Mouse (Mus musculus) midbrain, embryonic 14.5 days (tissue): ENCODE measurements at regions not wholly inside any gene's neighbourhood (a gene's known extent, or its start where the extent isn't known, plus 50 kb on each side); places are given as distances from the start of the nearest gene placed in this dataset.

ENCODE experiments used
- ATAC-seq: fragments of 200-750 bp; cut with Nextera tagmentation; 2 replicates; pipeline ENCODE4 v1.8.0; 2017; ENCODE audit warnings: moderate number of reproducible peaks, moderate library complexity; ENCODE audit not compliant: low FRiP score, low TSS enrichment
- DNase-seq: peaks from one replicate; pipeline ENCODE4 v3.0.0-alpha.2; 2015
- H3K27ac ChIP-seq: fragments of 300-500 bp; sonication (generic); replicated peaks from 2 replicates; pipeline ENCODE4 v1.5.1; 2014; ENCODE audit warnings: mild to moderate bottlenecking, low read depth, low read length, moderate library complexity
- H3K27me3 ChIP-seq: fragments of 300-500 bp; sonication (generic); 2 replicates; pipeline ENCODE4 v1.6.1; 2014; ENCODE audit warnings: low read length, control low read depth, mixed read lengths; ENCODE audit not compliant: control insufficient read depth, insufficient read depth
- H3K36me3 ChIP-seq: fragments of 300-500 bp; sonication (generic); 2 replicates; pipeline ENCODE4 v1.6.1; 2014; ENCODE audit warnings: low read length, control low read depth; ENCODE audit not compliant: control insufficient read depth, insufficient read depth
- H3K4me1 ChIP-seq: fragments of 300-500 bp; sonication (generic); 2 replicates; pipeline ENCODE4 v1.6.1; 2014; ENCODE audit warnings: mild to moderate bottlenecking, antibody characterized with exemption, low read length, control low read depth; ENCODE audit not compliant: control insufficient read depth, insufficient read depth
- H3K4me2 ChIP-seq: fragments of 300-500 bp; sonication (generic); 2 replicates; pipeline ENCODE4 v1.6.1; 2014; ENCODE audit warnings: mild to moderate bottlenecking, low read length, moderate library complexity
- H3K4me3 ChIP-seq: fragments of 300-500 bp; sonication (generic); replicated peaks from 2 replicates; pipeline ENCODE4 v1.5.1; 2014; ENCODE audit warnings: low read depth, low read length
- H3K9ac ChIP-seq: fragments of 300-500 bp; sonication (generic); replicated peaks from 2 replicates; pipeline ENCODE4 v1.6.1; 2014; ENCODE audit warnings: mild to moderate bottlenecking, low read length, moderate library complexity
- H3K9me3 ChIP-seq: fragments of 300-500 bp; sonication (generic); 2 replicates; pipeline ENCODE4 v1.6.1; 2016; ENCODE audit warnings: low read length, control low read depth, mixed read lengths; ENCODE audit not compliant: control insufficient read depth
- WGBS: fragments of 180-500 bp; shearing (Covaris S2); extraction: QIAGEN DNeasy Blood & Tissue Kit; methylation state at CpG from one replicate; pipeline ENCODE4 v1.1.7; 2014; 5-methylcytosine and 5-hydroxymethylcytosine counted together

GRCm38 (mm10) chr12:112235841-112236240 lies 89.8 kb downstream of the Kif26a start:
- H3K4me2 ChIP-seq = no peak overlapping the region
- 57% methylated on average over 4 of the region's 4 CpGs for WGBS

GRCm38 (mm10) chr12:112237061-112237490 lies 91.1 kb downstream of the Kif26a start:
- Histone ChIP-seq H3K27ac (peak overlapping the region; percentile 38; the same call in 1 of the 2 replicates), H3K4me2 (no peak overlapping the region), H3K9ac (0 out of 2 replicates have a peak overlapping the region, but pooled peaks have one; percentile 6), H3K9me3 (no peaks in the 10 kb centered on the region), H3K4me1 (peaks cover 50% of the 10 kb centered on the region), H3K4me3 (no peak overlapping the region), H3K36me3 (no peaks in the 10 kb centered on the region), H3K27me3 (no peaks in the 10 kb centered on the region)
- ATAC-seq (no peak), DNase-seq (no peak)
- WGBS = 47% methylated on average over 13 of the region's 13 CpGs

More at GRCm38 (mm10) chr12:112235841-112236240, 89.8 kb downstream of the Kif26a start:
- Histone ChIP-seq H3K36me3 (no peaks in the 10 kb centered on the region), H3K27me3 (no peaks in the 10 kb centered on the region), H3K4me1 (peaks cover 46% of the 10 kb centered on the region), H3K27ac (no peak overlapping the region), H3K9ac (no peak overlapping the region), H3K9me3 (no peaks in the 10 kb centered on the region), H3K4me3 (no peak overlapping the region)
- DNase-seq (no peak), ATAC-seq (no peak)

DNA sequence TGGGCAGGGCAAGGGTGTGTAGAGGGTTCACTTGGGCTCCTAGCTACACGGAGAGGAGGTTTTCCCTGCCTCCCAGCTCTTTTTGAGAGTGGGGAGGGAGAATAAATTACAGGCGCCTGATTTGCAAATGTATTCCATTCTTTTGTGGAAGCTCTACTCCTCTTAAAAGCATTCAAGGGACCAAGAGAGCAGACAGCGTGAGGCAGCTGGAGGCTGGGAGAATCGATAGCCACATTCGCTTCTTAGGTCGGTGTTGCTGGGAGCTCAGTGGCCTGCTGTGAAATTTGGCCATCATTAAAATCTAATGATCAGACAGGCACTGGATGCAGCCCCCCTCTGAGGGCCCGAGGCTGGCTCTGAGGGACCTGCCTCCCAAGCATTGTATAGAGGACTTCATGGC lies 92.8 kb downstream of the Kif26a start:
- ATAC-seq (0 out of 2 replicates have a peak, but pooled peaks have one; percentile 24), DNase-seq (peak; percentile 64)
- Histone ChIP-seq H3K27me3 (no peaks in the 10 kb centered on the region), H3K4me2 (no peak overlapping the region; the same call in 1 of the 2 replicates), H3K36me3 (no peaks in the 10 kb centered on the region), H3K27ac (peak overlapping the region; percentile 75), H3K9me3 (no peaks in the 10 kb centered on the region), H3K4me3 (no peak overlapping the region), H3K9ac (no peak overlapping the region; the same call in 1 of the 2 replicates), H3K4me1 (peaks cover 50% of the 10 kb centered on the region)
- 3% methylated on average over 7 of the region's 7 CpGs for WGBS

- H3K4me2 ChIP-seq = no peak overlapping the region
- peak overlapping the region; percentile 64 for H3K27ac ChIP-seq
- DNase-seq = peak; percentile 70
- 4% methylated on average over 3 of the region's 3 CpGs for WGBS
- peaks cover 46% of the 10 kb centered on the region for H3K4me1 ChIP-seq
- no peaks in the 10 kb centered on the region for H3K27me3 ChIP-seq
- no peak overlapping the region for H3K4me3 ChIP-seq
- H3K36me3 ChIP-seq = no peaks in the 10 kb centered on the region
- no peak overlapping the region for H3K9ac ChIP-seq
- H3K9me3 ChIP-seq = no peaks in the 10 kb centered on the region
- ATAC-seq = peak; percentile 43; the same call in 1 of the 2 replicates
Observed at GRCm38 (mm10) chr12:112241740-112242171, 95.7 kb downstream of the Kif26a start.

- ATAC-seq = peak; percentile 25; the same call in 1 of the 2 replicates
- H3K27me3 ChIP-seq = peaks cover 4% of the 10 kb centered on the region; the same call in 1 of the 2 replicates
- 45% methylated on average over 5 of the region's 5 CpGs for WGBS
- DNase-seq = no peak
- peaks cover 38% of the 10 kb centered on the region for H3K4me1 ChIP-seq
- H3K9me3 ChIP-seq = no peaks in the 10 kb centered on the region
- no peak overlapping the region for H3K4me3 ChIP-seq
- no peak overlapping the region for H3K27ac ChIP-seq
- H3K4me2 ChIP-seq = no peak overlapping the region
- no peaks in the 10 kb centered on the region for H3K36me3 ChIP-seq
- H3K9ac ChIP-seq = no peak overlapping the region
Observed at GRCm38 (mm10) chr12:112243231-112243630, 97.2 kb downstream of the Kif26a start.

DNA sequence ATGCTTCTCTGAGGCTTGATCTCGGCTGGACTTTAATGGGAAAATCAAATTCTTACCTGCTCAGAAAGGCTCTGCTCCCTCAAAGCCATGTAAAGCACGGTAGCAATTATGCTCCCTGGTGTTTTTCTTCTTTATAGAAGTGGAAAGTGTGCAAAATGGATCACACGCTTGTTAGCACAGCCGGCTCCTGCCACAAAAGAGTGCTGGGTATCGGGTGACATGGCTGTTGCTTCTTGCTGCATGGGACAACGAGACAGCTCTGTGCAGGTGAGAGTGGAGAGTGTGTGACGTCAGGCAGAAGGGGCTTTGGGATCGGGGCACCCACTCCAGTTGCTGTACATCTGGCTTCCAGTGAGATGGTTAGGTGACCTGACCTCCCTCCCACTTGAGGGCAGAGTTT lies 104.9 kb downstream of the Kif26a start:
- Histone ChIP-seq H3K27ac (no peak overlapping the region), H3K9ac (no peak overlapping the region), H3K4me1 (peaks cover 18% of the 10 kb centered on the region), H3K4me3 (no peak overlapping the region), H3K9me3 (no peaks in the 10 kb centered on the region), H3K27me3 (peaks cover 5% of the 10 kb centered on the region; the same call in 1 of the 2 replicates), H3K4me2 (no peak overlapping the region), H3K36me3 (no peaks in the 10 kb centered on the region)
- WGBS = 21% methylated on average over 8 of the region's 8 CpGs
- ATAC-seq (no peak), DNase-seq (peak; percentile 45)

DNA sequence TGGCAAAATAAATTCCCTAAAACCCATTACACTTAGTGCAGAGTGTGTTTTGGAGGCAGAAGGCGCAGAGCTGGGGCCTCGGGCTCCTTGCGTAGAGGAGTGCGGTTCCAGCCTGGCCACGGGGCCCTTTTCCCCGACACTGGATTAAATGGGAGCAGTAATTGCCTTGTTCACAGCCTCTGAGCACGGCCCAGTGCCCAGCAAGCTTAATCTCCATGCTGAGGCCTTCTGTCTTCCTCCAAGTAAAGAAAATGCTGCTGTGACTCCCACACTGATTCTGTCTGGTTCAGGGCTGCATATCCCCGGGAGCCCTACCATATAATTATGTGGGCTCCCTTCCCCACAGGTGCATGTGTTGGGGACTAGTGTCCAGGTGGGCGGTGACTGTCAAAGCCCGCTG lies 107.5 kb downstream of the Kif26a start:
- Histone ChIP-seq H3K9ac (no peak overlapping the region), H3K9me3 (no peaks in the 10 kb centered on the region), H3K4me2 (no peak overlapping the region), H3K36me3 (no peaks in the 10 kb centered on the region), H3K27ac (peak overlapping the region; percentile 28; the same call in 1 of the 2 replicates), H3K4me3 (no peak overlapping the region), H3K27me3 (no peaks in the 10 kb centered on the region; the same call in 1 of the 2 replicates), H3K4me1 (peaks cover 22% of the 10 kb centered on the region)
- DNase-seq (no peak), ATAC-seq (no peak)
- WGBS = 40% methylated on average over 10 of the region's 10 CpGs

DNA sequence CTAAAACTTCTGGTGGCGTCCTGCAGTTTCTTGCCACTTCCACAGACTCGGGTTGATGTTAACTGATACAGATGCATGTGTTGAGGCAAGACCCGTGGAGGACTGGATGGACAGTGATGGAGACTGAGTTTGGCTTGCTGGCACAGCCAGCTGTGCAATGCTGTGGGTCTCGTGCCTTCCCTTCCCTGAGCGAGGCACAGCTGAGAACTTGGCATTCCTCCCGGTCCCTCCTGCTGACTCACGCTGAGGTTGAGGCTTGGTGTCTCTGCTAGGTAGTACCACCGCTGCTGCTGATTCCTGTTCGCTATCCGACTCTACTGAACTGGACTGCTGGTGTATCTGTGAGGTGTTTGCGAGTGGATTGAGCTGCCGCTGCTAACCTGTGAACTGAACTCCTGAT lies 109.2 kb downstream of the Kif26a start:
- DNase-seq = no peak
- Histone ChIP-seq H3K4me3 (no peak overlapping the region), H3K4me1 (peaks cover 18% of the 10 kb centered on the region), H3K4me2 (no peak overlapping the region), H3K36me3 (no peaks in the 10 kb centered on the region), H3K9ac (no peak overlapping the region), H3K27me3 (no peaks in the 10 kb centered on the region; the same call in 1 of the 2 replicates), H3K27ac (no peak overlapping the region), H3K9me3 (no peaks in the 10 kb centered on the region)
- ATAC-seq = no peak
- WGBS = 89% methylated on average over 12 of the region's 12 CpGs

DNA sequence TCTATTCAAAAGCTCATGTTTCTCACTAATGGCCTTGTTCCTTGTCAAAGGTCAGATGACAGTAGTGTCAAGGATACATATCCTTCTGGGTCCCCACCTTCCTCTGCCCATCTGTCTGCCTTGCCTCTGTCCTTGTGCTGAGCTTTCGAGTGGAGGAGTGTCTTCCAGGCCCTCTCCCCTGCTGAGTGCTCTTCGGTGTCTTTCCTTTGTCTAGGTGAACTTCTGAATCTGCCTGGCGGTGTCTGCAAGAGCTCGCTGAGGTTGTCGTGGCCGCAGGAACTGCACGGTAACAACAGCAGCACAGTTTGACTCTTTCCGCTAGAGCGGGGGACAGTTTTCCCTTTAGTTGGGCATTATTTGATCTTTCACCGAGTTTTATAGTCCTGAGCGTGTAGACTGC lies 111.7 kb downstream of the Kif26a start:
- H3K4me2 ChIP-seq = no peak overlapping the region
- 23% methylated on average over 11 of the region's 11 CpGs for WGBS

More for the DNA sequence above, 111.7 kb downstream of the Kif26a start:
- no peaks in the 10 kb centered on the region for H3K9me3 ChIP-seq
- H3K36me3 ChIP-seq = no peaks in the 10 kb centered on the region
- DNase-seq = no peak
- no peak overlapping the region for H3K9ac ChIP-seq
- H3K27me3 ChIP-seq = no peaks in the 10 kb centered on the region; the same call in 1 of the 2 replicates
- ATAC-seq = no peak
- H3K4me1 ChIP-seq = 0 out of 2 replicates have a peak, but pooled peaks cover 11% of the 10 kb centered on the region
- H3K4me3 ChIP-seq = no peak overlapping the region
- H3K27ac ChIP-seq = no peak overlapping the region
